Mouse (Mus musculus): ENCODE measurements around the gene Zfp459. TPM values are rescaled to one million over a fixed set of nuclear protein-coding genes. Genes with fewer than 3 reads are reported as not detected.
"Not testable (repeated sequence)": the region's sequence is repeated elsewhere in the genome, so short reads cannot be mapped to it uniquely, and the experiment has no call there.

The Zfp459 gene
- not detected for polyA plus RNA-seq (2012; fragmentation: generic; extraction: Trizol)

DNA sequence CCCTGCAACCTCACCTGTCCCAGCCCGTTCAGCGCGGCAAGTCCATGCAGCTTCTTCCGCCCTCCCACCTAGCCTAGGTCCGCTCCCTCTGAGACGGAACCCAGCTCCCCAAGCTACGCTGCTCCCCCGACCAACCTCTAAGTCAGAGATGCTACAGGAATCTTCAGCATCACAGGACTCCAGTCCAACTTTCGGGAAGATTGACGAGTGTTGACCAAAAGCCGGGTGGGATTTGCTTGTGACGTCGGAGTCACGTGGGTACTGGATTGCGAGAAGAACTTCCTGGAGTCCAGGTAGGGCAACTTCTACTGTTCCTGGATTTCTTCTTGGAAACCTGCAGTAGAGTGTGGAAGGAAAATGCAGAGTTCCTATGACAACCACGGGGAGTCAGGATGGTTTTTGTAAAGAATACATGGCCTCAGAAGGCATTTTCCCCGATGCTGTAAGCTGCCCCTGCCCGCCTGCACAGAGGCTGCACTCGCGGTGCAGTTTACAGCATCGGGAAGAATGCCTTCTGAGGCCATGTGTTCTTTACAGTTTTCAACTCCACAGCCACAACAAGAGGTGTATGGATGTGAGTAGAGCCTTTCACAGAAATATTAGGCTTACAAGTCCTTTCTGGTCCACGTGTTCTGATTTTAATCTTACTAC is at the start of gene Zfp459:
TSS of gene Zfp459 (minus strand) at position 212 of the 651 bp plus-strand sequence.
- Histone ChIP-seq H3K4me2 (ENCODE audit: low read depth) (no peak within 1 kb of the TSS), H3K36me3 (ENCODE audit: control insufficient read depth, insufficient read depth) (no peaks in the 10 kb centered on the region), H3ac (ENCODE audit: control insufficient read depth, insufficient read length) (no peak within 1 kb of the TSS), H3K4me3 (no peak within 1 kb of the TSS), H3K79me2 (ENCODE audit: control insufficient read depth, insufficient read depth) (no peaks in the 10 kb centered on the region), H3K27me3 (ENCODE audit: control insufficient read depth, insufficient read depth, insufficient read length) (no peaks in the 10 kb centered on the region)
- no peak for TF ChIP-seq TCF3 (IDR thresholded peaks at IDR 0.05; ENCODE audit: insufficient read length, low read depth)
- TF ChIP-seq MYOG (IDR thresholded peaks at IDR 0.05; ENCODE audit: control insufficient read depth in 1 of 3, insufficient read depth in 1 of 3, insufficient read length in 2 of 3, low read depth in 2 of 3), result no peak
- TF ChIP-seq SRF (IDR thresholded peaks at IDR 0.05; ENCODE audit: control insufficient read depth, insufficient read length, low read depth), result no peak
- no peak for TF ChIP-seq USF1 (IDR thresholded peaks at IDR 0.05; ENCODE audit: low read depth)
- no peak for TF ChIP-seq MYOD1 (IDR thresholded peaks at IDR 0.05; ENCODE audit: control insufficient read depth in 1 of 3, insufficient read length in 2 of 3, low read depth in 2 of 3)
- TF ChIP-seq TCF12 (IDR thresholded peaks at IDR 0.05; ENCODE audit: insufficient read depth, poor library complexity, severe bottlenecking), result no peak
- TF ChIP-seq POLR2A (IDR thresholded peaks at IDR 0.05; ENCODE audit: insufficient read length, low read depth), result no peak
- no peak for TF ChIP-seq CEBPB (IDR thresholded peaks at IDR 0.05; ENCODE audit: insufficient read depth, poor library complexity, severe bottlenecking)
- no peak for TF ChIP-seq REST (IDR thresholded peaks at IDR 0.05; ENCODE audit: insufficient read depth, insufficient read length)
- TF ChIP-seq POLR2AphosphoS2 (IDR thresholded peaks at IDR 0.05; ENCODE audit: insufficient read length, low read depth), result no peak
- TF ChIP-seq E2F4 (IDR thresholded peaks at IDR 0.05; ENCODE audit: insufficient read depth), result no peak
- TF ChIP-seq MAX (IDR thresholded peaks at IDR 0.05; ENCODE audit: low read depth), result no peak

DNA sequence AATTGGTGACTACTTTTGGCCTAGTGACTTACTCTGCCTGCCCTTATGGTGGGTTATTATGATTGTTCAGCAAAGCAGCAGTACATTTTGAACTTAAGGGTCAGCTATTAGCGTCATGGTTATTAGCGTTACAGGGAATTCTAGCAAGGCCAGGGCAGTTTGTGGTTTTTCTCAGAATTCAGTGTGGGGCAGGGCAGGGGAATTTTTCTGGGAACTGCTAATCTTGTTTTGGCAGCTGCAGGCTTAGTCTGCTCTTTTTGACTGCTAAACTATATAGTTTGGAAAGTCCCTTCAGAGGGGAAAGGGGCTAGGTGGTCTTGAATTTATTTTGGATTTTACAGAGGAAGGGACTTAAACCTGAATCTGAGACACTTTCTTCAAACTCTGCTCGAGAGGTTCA is 48.1 kb upstream of the Zfp459 start:
- H3K27me3 ChIP-seq (ENCODE audit: control insufficient read depth, insufficient read depth, insufficient read length), result no peaks in the 10 kb centered on the region
- no peak overlapping the region for H3K4me2 ChIP-seq (ENCODE audit: low read depth)
- H3K79me2 ChIP-seq (ENCODE audit: control insufficient read depth, insufficient read depth), result no peaks in the 10 kb centered on the region
- peaks cover 12% of the 10 kb centered on the region for H3K36me3 ChIP-seq (ENCODE audit: control insufficient read depth, insufficient read depth)
- H3K4me3 ChIP-seq, result no peak overlapping the region
- H3ac ChIP-seq (ENCODE audit: control insufficient read depth, insufficient read length), result no peak overlapping the region
- no peak for TF ChIP-seq POLR2AphosphoS2 (IDR thresholded peaks at IDR 0.05; ENCODE audit: insufficient read length, low read depth)
- no peak for TF ChIP-seq MYOD1 (IDR thresholded peaks at IDR 0.05; ENCODE audit: control insufficient read depth in 1 of 3, insufficient read length in 2 of 3, low read depth in 2 of 3)
- no peak for TF ChIP-seq TCF3 (IDR thresholded peaks at IDR 0.05; ENCODE audit: insufficient read length, low read depth)

DNA sequence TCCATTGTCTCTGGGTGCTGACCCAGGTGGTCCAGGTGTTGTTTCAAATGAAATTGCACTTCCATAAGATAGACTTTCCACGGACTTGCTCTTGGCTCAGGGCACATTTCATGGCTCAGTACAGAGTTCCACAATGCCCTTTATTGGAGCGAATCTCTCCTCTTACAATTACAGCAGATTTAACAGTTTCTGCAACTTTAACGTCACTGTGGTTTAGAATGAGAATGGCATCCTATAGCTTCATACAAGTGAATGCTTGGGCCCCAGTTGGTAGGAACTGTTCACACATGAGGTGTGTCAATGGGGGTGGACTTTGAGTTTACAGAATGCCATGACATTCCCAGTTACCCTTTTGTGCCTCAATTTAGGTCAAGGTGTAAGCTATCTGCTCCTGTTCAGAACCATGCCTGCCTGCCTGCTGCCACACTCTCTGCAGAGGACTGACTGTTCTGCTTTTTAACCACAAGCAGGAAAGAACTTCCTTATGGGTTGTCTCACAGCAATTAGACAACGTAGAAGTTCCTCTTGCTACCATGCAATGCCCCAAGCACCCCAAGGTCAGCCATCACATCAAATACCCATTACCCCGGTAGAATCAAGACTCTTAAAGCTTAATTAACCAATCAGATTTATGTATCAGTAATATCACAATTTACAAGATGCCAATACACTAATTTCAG is 42.4 kb upstream of the Zfp459 start:
- H3K36me3 ChIP-seq (ENCODE audit: control insufficient read depth, insufficient read depth); H3K27me3 ChIP-seq (ENCODE audit: control insufficient read depth, insufficient read depth, insufficient read length); H3K79me2 ChIP-seq (ENCODE audit: control insufficient read depth, insufficient read depth); H3K4me2 ChIP-seq (ENCODE audit: low read depth); H3ac ChIP-seq (ENCODE audit: control insufficient read depth, insufficient read length); H3K4me3 ChIP-seq: not testable (repeated sequence)

DNA sequence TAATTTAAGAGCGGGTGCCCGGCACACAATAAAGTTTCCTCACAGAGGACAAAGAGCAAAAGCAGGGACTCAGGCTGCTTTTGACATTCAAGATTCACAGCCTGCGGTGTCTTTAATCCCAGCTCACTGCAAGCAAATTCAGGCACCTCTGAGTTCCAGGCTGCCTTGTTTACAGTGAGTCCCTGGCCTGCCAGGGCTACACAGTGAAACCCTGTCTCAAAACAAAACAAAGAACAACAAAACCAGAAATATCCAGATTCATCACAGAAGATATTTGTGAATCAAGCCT is 30.7 kb upstream of the Zfp459 start:
- Histone ChIP-seq H3K4me2 (ENCODE audit: low read depth) (peak overlapping the region; percentile 93), H3ac (ENCODE audit: control insufficient read depth, insufficient read length) (no peak overlapping the region), H3K36me3 (ENCODE audit: control insufficient read depth, insufficient read depth) (no peaks in the 10 kb centered on the region), H3K4me3 (peak overlapping the region; percentile 28), H3K27me3 (ENCODE audit: control insufficient read depth, insufficient read depth, insufficient read length) (no peaks in the 10 kb centered on the region), H3K79me2 (ENCODE audit: control insufficient read depth, insufficient read depth) (no peaks in the 10 kb centered on the region)
- TF ChIP-seq USF1 (IDR thresholded peaks at IDR 0.05; ENCODE audit: low read depth) (no peak), MAX (IDR thresholded peaks at IDR 0.05; ENCODE audit: low read depth) (no peak), MYOG (IDR thresholded peaks at IDR 0.05; ENCODE audit: control insufficient read depth in 1 of 3, insufficient read depth in 1 of 3, insufficient read length in 2 of 3, low read depth in 2 of 3) (no peak), POLR2A (IDR thresholded peaks at IDR 0.05; ENCODE audit: insufficient read length, low read depth) (no peak), REST (IDR thresholded peaks at IDR 0.05; ENCODE audit: insufficient read depth, insufficient read length) (no peak), POLR2AphosphoS2 (IDR thresholded peaks at IDR 0.05; ENCODE audit: insufficient read length, low read depth) (no peak), TCF3 (IDR thresholded peaks at IDR 0.05; ENCODE audit: insufficient read length, low read depth) (no peak), CEBPB (IDR thresholded peaks at IDR 0.05; ENCODE audit: insufficient read depth, poor library complexity, severe bottlenecking) (no peak), TCF12 (IDR thresholded peaks at IDR 0.05; ENCODE audit: insufficient read depth, poor library complexity, severe bottlenecking) (no peak), SRF (IDR thresholded peaks at IDR 0.05; ENCODE audit: control insufficient read depth, insufficient read length, low read depth) (no peak), E2F4 (IDR thresholded peaks at IDR 0.05; ENCODE audit: insufficient read depth) (no peak), MYOD1 (IDR thresholded peaks at IDR 0.05; ENCODE audit: control insufficient read depth in 1 of 3, insufficient read length in 2 of 3, low read depth in 2 of 3) (no peak)

DNA sequence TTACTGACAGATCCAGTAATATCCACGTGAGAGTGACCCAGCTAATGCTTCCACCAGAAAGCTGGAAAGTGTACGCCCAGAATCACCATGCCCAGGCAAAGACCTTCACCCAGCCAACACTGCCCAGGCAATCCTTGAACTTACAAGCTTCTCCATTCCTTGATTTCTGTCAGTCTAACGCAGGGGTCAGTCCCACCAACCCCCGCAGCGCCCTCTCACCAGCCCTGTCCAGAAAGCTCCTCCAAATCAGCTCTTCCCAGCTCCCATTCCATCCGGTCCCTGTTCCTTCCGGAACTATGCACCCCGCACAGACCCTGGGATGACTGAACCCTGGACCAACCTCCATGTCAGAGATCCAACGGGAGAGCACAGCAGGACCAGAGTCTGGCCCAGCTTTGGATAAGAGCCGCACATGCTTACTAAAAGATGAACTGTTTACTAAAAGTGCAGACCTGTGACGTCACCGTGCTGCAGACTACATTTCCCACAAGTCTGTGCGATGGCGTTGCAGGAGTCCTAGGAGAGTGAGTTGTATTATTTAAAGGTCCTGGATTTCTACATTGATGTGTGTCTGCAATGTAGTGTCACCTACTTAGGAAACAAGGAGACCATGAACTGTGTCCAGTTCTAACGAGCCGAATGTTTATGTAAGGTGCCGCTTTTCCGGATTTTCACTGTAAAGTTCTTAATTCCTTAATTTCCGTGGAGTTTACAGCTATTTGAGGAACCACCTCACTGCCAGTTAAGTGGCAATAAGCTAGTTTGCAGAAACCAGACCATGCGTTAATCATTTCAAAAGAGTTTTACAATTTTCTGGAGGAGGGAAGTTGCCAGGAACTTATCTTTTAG is 30.2 kb upstream of the Zfp459 start, which contains the start of gene Zfp874a:
TSS of gene Zfp874a (minus strand) at position 453 of the 849 bp plus-strand sequence.
- H3ac ChIP-seq (ENCODE audit: control insufficient read depth, insufficient read length), result no peak within 1 kb of the TSS

DNA sequence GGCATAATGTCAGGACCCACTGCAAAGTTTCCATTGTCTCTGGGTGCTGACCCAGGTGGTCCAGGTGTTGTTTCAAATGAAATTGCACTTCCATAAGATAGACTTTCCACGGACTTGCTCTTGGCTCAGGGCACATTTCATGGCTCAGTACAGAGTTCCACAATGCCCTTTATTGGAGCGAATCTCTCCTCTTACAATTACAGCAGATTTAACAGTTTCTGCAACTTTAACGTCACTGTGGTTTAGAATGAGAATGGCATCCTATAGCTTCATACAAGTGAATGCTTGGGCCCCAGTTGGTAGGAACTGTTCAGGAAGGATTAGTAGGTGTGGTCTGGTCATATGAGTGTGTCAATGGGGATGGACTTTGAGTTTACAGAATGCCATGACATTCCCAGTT is 15.9 kb upstream of the Zfp459 start:
- not testable (repeated sequence) for H3K36me3 ChIP-seq (ENCODE audit: control insufficient read depth, insufficient read depth); H3ac ChIP-seq (ENCODE audit: control insufficient read depth, insufficient read length); H3K4me3 ChIP-seq; H3K27me3 ChIP-seq (ENCODE audit: control insufficient read depth, insufficient read depth, insufficient read length); H3K4me2 ChIP-seq (ENCODE audit: low read depth); H3K79me2 ChIP-seq (ENCODE audit: control insufficient read depth, insufficient read depth)

More for the DNA sequence above, 30.2 kb upstream of the Zfp459 start, which contains the start of gene Zfp874a:
- H3K4me2 ChIP-seq (ENCODE audit: low read depth), result peak within 1 kb of the TSS; percentile 93
- TF ChIP-seq USF1 (IDR thresholded peaks at IDR 0.05; ENCODE audit: low read depth), result no peak
- TF ChIP-seq TCF12 (IDR thresholded peaks at IDR 0.05; ENCODE audit: insufficient read depth, poor library complexity, severe bottlenecking), result no peak
- no peak for TF ChIP-seq E2F4 (IDR thresholded peaks at IDR 0.05; ENCODE audit: insufficient read depth)
- no peak for TF ChIP-seq MYOG (IDR thresholded peaks at IDR 0.05; ENCODE audit: control insufficient read depth in 1 of 3, insufficient read depth in 1 of 3, insufficient read length in 2 of 3, low read depth in 2 of 3)
- TF ChIP-seq TCF3 (IDR thresholded peaks at IDR 0.05; ENCODE audit: insufficient read length, low read depth), result no peak
- TF ChIP-seq POLR2A (IDR thresholded peaks at IDR 0.05; ENCODE audit: insufficient read length, low read depth), result no peak
- no peak for TF ChIP-seq MAX (IDR thresholded peaks at IDR 0.05; ENCODE audit: low read depth)
- no peak for TF ChIP-seq POLR2AphosphoS2 (IDR thresholded peaks at IDR 0.05; ENCODE audit: insufficient read length, low read depth)
- TF ChIP-seq SRF (IDR thresholded peaks at IDR 0.05; ENCODE audit: control insufficient read depth, insufficient read length, low read depth), result no peak
- TF ChIP-seq REST (IDR thresholded peaks at IDR 0.05; ENCODE audit: insufficient read depth, insufficient read length), result no peak
- no peak for TF ChIP-seq MYOD1 (IDR thresholded peaks at IDR 0.05; ENCODE audit: control insufficient read depth in 1 of 3, insufficient read length in 2 of 3, low read depth in 2 of 3)
- H3K27me3 ChIP-seq (ENCODE audit: control insufficient read depth, insufficient read depth, insufficient read length), result no peaks in the 10 kb centered on the region
- H3K4me3 ChIP-seq, result peak within 1 kb of the TSS; percentile 28
- no peaks in the 10 kb centered on the region for H3K36me3 ChIP-seq (ENCODE audit: control insufficient read depth, insufficient read depth)
- no peaks in the 10 kb centered on the region for H3K79me2 ChIP-seq (ENCODE audit: control insufficient read depth, insufficient read depth)

Data from myocyte (in vitro differentiated cells).